Mouse (Mus musculus) forebrain, embryonic 11.5 days (tissue): ENCODE data around the gene Borcs6. TPM values are rescaled to one million over a fixed set of nuclear protein-coding genes. Genes with fewer than 3 reads are reported as not detected.
A peak's percentile ranks its signal among the peaks of the same experiment; 100 is the strongest.

Experiments
- ATAC-seq: fragments of 200-750 bp; cut with Nextera tagmentation; replicated peaks from 2 replicates; pipeline ENCODE4 v1.8.0; 2017; ENCODE audit warnings: moderate TSS enrichment; ENCODE audit not compliant: low FRiP score
- DNase-seq: peaks from one replicate; pipeline ENCODE4 v3.0.0-alpha.2; 2017; ENCODE audit warnings: low spot score
- H3K27ac ChIP-seq: fragments of 300-500 bp; sonication (generic); 2 replicates; pipeline ENCODE4 v1.5.1; 2014; ENCODE audit warnings: low read depth, low read length
- H3K27me3 ChIP-seq: fragments of 300-500 bp; sonication (generic); 2 replicates; pipeline ENCODE4 v1.6.1; 2014; ENCODE audit warnings: mild to moderate bottlenecking, low read length, mixed read lengths; ENCODE audit not compliant: control insufficient read depth, insufficient read depth
- H3K36me3 ChIP-seq: fragments of 300-500 bp; sonication (generic); 2 replicates; pipeline ENCODE4 v1.6.1; 2014; ENCODE audit warnings: mild to moderate bottlenecking, low read length, moderate library complexity, mixed read lengths; ENCODE audit not compliant: control insufficient read depth, insufficient read depth
- H3K4me1 ChIP-seq: fragments of 300-500 bp; sonication (generic); replicated peaks from 2 replicates; pipeline ENCODE4 v1.6.1; 2014; ENCODE audit warnings: low read length, mixed read lengths; ENCODE audit not compliant: control insufficient read depth, insufficient read depth
- H3K4me2 ChIP-seq: fragments of 300-500 bp; sonication (generic); 2 replicates; pipeline ENCODE4 v1.6.1; 2014; ENCODE audit warnings: low read depth, mild to moderate bottlenecking, low read length, moderate library complexity, mixed read lengths; ENCODE audit not compliant: severe bottlenecking
- H3K4me3 ChIP-seq: fragments of 300-500 bp; sonication (generic); 2 replicates; pipeline ENCODE4 v1.5.1; 2014; ENCODE audit warnings: low read depth, low read length
- H3K9ac ChIP-seq: fragments of 300-500 bp; sonication (generic); 2 replicates; pipeline ENCODE4 v1.6.1; 2014; ENCODE audit warnings: low read length
- H3K9me3 ChIP-seq: fragments of 300-500 bp; sonication (generic); 2 replicates; pipeline ENCODE4 v1.6.1; 2016; ENCODE audit warnings: low read length, mixed read lengths; ENCODE audit not compliant: control insufficient read depth
- WGBS: fragments of 180-500 bp; shearing (Covaris S2); extraction: QIAGEN DNeasy Blood & Tissue Kit; methylation state at CpG from one replicate; pipeline ENCODE4 v1.1.7; 2014; 5-methylcytosine and 5-hydroxymethylcytosine counted together
- polyA plus RNA-seq: library from polyadenylated mRNA; unstranded; fragments of >200 nt; fragmentation: Nextera tagmentation; extraction: Ambion mirVana; gene quantifications from 2 replicates; pipeline ENCODE4 v1.2.1, GENCODE M21; 2014

Borcs6 gene
- polyA plus RNA-seq, 1 experiment from 2014 or later, result 7.9 TPM

DNA sequence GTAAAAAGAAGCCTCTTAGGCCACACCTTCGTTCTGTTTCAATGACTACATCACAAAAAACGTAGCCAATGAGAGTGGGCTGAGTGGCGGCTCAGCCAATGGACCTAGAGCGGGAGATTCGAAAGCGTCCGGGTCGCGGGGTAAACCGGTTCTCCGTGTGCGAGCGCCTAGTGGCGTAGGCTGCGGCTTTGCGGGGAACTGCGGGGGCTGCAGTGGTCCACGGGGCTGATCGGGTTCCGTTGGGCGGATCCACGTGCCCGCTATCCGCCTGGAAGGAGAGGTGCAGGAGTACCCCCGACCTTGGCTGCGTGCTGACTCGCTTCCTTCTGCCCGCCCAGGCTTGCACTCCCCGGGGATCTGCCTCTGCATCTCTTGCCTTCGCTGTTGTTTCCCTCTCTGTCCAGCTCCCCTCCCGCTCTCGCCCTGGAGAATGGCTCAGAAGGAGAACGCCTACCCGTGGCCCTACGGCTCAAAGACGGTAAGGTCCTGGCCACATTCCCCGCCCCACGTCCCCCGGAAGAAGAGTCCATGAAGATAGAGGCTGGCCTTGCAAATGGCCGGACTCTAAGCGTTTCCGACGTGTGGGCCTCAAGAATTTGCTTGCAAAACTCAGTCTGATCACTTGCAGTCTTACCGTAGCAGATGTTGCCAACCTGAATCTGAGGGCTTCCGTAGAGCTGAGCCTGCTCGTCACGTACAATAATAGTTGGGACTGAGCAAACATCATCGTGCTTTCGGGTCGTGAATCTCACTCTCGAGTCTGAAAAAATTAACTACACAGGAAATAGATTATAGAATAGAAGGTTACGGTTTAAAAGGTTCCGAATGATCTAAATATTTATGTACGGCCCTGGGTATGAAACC, 13.8 kb upstream of the Borcs6 start, which contains the start of gene Aurkb:
Gene Aurkb, plus strand, starts transcription at position 117 of the 864 bp plus-strand sequence.
- WGBS, result under 1% methylated on average over 50 of the region's 54 CpGs
- Histone ChIP-seq H3K4me3 (peak within 1 kb of the TSS; percentile 85), H3K36me3 (peaks cover 6% of the 10 kb centered on the region; the same call in 1 of the 2 replicates), H3K27ac (peak within 1 kb of the TSS; percentile 92), H3K9me3 (no peaks in the 10 kb centered on the region), H3K4me1 (peaks cover 3% of the 10 kb centered on the region), H3K9ac (peak within 1 kb of the TSS; percentile 93), H3K4me2 (peak within 1 kb of the TSS; percentile 66), H3K27me3 (no peaks in the 10 kb centered on the region)
- ATAC-seq, result peak; percentile 75
- peak; percentile 93 for DNase-seq

DNA sequence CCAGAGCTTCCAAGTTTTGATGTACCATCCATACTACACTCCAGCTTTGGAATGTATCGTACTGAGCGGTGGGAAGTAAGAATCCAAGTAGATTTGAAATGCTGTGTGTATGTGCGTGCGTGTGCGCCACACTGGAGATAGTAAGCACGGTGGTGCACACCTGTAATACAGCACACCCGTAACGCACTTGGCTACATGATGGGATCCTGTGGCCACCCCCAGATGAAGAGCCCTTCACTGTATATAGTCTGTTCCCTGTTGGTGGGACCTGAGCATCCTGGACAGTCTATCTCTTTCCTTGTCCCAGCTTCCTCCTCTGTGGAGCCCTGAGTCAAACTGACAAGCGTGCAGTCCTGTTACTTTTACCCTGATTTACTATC, 13.1 kb upstream of the Borcs6 start:
- DNase-seq, result no peak
- Histone ChIP-seq H3K4me3 (peak overlapping the region; percentile 85), H3K36me3 (peaks cover 6% of the 10 kb centered on the region; the same call in 1 of the 2 replicates), H3K9me3 (no peaks in the 10 kb centered on the region), H3K4me1 (peaks cover 3% of the 10 kb centered on the region), H3K27ac (no peak overlapping the region), H3K27me3 (no peaks in the 10 kb centered on the region), H3K9ac (peak overlapping the region; percentile 93), H3K4me2 (peak overlapping the region; percentile 66)
- WGBS, result 20% methylated on average over 9 of the region's 9 CpGs
- no peak for ATAC-seq

DNA sequence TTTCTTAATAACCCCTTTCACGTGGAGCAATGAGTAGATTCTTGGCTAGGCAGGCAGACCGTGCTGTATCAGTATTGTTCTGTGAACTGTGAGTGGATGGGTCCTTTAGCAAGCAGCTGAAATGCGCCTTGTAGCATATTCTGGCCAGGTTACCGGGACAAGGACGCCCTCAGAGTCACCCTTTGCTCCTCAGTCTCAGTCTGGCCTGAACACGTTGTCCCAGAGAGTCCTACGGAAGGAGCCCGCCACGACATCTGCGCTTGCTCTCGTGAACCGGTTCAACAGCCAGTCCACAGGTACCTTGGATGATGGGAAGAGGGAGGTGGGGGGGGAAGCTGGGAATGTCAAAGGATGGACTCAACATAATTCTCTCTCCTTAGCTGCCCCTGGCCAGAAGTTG, 11.9 kb upstream of the Borcs6 start:
- H3K4me3 ChIP-seq, result peak overlapping the region; percentile 85; the same call in 1 of the 2 replicates
- H3K27ac ChIP-seq, result no peak overlapping the region
- H3K4me2 ChIP-seq, result peak overlapping the region; percentile 24; the same call in 1 of the 2 replicates
- peaks cover 6% of the 10 kb centered on the region; the same call in 1 of the 2 replicates for H3K36me3 ChIP-seq
- WGBS, result 93% methylated on average over 12 of the region's 12 CpGs
- H3K9ac ChIP-seq, result 0 out of 2 replicates have a peak overlapping the region, but pooled peaks have one; percentile 0
- no peaks in the 10 kb centered on the region for H3K9me3 ChIP-seq
- no peak for ATAC-seq
- no peaks in the 10 kb centered on the region for H3K27me3 ChIP-seq
- H3K4me1 ChIP-seq, result peaks cover 3% of the 10 kb centered on the region
- DNase-seq, result no peak

DNA sequence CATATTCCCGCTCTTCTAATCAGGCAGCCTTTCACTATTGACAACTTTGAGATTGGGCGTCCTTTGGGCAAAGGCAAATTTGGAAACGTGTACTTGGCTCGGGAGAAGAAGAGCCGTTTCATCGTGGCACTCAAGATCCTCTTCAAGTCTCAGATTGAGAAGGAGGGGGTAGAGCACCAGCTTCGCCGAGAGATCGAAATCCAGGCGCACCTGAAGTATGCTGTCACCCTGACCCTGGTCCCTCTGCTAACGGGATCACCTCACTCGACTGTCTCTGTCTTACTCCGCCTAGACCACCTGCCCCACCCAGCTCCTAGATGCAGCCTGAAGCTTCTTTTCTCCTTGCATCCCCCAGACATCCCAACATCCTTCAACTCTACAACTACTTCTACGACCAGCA, 11.4 kb upstream of the Borcs6 start:
- 94% methylated on average over 14 of the region's 14 CpGs for WGBS
- no peak overlapping the region for H3K4me2 ChIP-seq
- no peak overlapping the region for H3K4me3 ChIP-seq
- peaks cover 6% of the 10 kb centered on the region; the same call in 1 of the 2 replicates for H3K36me3 ChIP-seq
- H3K27ac ChIP-seq, result no peak overlapping the region
- H3K9me3 ChIP-seq, result no peaks in the 10 kb centered on the region
- ATAC-seq (no peak), DNase-seq (no peak)
- no peaks in the 10 kb centered on the region for H3K27me3 ChIP-seq
- peaks cover 3% of the 10 kb centered on the region for H3K4me1 ChIP-seq
- no peak overlapping the region for H3K9ac ChIP-seq

DNA sequence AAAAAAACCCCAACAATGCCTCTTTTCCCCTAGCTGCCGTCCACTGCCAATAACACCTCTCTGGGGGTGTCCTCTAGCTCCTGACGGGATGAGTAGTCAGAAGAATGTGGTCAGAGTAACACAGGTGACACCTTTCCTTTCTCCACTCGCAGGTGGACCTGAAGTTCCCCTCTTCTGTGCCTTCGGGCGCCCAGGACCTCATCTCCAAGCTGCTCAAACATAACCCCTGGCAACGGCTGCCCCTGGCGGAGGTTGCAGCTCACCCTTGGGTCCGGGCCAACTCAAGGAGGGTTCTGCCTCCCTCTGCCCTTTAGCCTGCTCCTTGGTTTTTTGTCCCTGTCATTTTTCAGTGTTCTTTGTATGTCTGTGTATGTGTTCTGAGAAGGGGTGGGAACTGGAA, 8.8 kb upstream of the Borcs6 start:
- no peak overlapping the region for H3K27ac ChIP-seq
- H3K27me3 ChIP-seq, result no peaks in the 10 kb centered on the region
- no peak overlapping the region for H3K4me2 ChIP-seq
- peaks cover 6% of the 10 kb centered on the region; the same call in 1 of the 2 replicates for H3K36me3 ChIP-seq
- DNase-seq, result no peak
- no peak for ATAC-seq
- no peaks in the 10 kb centered on the region for H3K9me3 ChIP-seq
- no peak overlapping the region for H3K9ac ChIP-seq
- 83% methylated on average over 8 of the region's 8 CpGs for WGBS
- no peak overlapping the region for H3K4me3 ChIP-seq
- H3K4me1 ChIP-seq, result peaks cover 3% of the 10 kb centered on the region

DNA sequence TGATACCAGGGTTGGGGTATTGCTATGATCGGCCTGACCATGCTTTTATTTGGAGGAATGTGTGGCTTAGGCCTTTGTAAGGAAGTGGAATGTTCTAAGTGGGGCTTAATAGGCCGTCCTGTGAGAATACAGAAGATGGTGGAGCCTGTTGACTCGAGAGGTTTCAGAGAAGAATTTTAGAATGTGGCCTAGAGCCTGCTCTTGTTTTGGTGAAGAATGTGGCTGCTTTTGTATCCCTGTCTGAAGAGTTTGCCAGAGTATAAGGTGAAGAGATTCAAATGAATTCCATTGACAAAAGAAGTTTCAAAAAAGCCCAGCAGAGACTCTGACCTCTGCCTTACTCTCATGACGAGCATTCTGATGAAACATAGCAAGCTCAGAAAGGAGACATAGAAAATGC, 7.7 kb upstream of the Borcs6 start:
- DNase-seq, result no peak
- H3K27me3 ChIP-seq, result no peaks in the 10 kb centered on the region
- H3K4me3 ChIP-seq, result no peak overlapping the region
- no peak for ATAC-seq
- H3K9ac ChIP-seq, result no peak overlapping the region
- H3K9me3 ChIP-seq, result no peaks in the 10 kb centered on the region
- 70% methylated on average over 4 of the region's 4 CpGs for WGBS
- no peak overlapping the region for H3K27ac ChIP-seq
- peaks cover 6% of the 10 kb centered on the region; the same call in 1 of the 2 replicates for H3K36me3 ChIP-seq
- peaks cover 2% of the 10 kb centered on the region for H3K4me1 ChIP-seq
- H3K4me2 ChIP-seq, result no peak overlapping the region

DNA sequence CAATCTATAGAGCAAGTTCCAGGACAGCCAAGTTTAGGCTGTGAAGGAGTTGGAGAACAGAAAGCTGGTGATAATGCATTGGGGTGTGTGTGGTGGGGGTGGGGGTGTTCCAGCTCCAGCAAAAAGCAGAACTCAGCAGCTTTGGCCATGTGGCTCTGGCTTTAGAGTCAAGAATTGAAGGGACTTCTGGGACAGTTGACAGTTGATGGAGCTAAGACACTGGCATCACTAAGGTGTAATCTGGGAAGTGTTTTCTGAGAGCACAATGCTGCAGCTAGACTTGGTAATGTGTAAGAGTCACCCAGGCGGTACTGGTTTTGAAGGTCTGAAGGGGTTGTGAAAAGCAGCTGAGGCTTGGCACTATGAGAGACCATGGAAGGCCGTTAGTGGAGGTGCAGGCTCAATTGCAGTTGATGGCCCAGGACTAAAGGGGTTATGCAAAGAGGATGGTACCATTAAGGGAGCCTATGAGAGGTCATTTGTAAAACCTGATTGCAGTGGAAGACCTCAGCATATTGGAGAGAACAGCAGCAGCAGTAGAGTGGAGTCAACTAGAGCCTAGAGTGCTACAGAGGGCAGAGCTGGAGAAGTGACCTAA, 6.6 kb upstream of the Borcs6 start:
- no peak for ATAC-seq
- Histone ChIP-seq H3K9me3 (no peaks in the 10 kb centered on the region), H3K4me3 (no peak overlapping the region), H3K27ac (no peak overlapping the region), H3K9ac (no peak overlapping the region), H3K27me3 (no peaks in the 10 kb centered on the region), H3K4me2 (no peak overlapping the region), H3K36me3 (peaks cover 6% of the 10 kb centered on the region; the same call in 1 of the 2 replicates), H3K4me1 (no peaks in the 10 kb centered on the region; the same call in 1 of the 2 replicates)
- WGBS, result 93% methylated on average over 2 of the region's 2 CpGs
- no peak for DNase-seq

DNA sequence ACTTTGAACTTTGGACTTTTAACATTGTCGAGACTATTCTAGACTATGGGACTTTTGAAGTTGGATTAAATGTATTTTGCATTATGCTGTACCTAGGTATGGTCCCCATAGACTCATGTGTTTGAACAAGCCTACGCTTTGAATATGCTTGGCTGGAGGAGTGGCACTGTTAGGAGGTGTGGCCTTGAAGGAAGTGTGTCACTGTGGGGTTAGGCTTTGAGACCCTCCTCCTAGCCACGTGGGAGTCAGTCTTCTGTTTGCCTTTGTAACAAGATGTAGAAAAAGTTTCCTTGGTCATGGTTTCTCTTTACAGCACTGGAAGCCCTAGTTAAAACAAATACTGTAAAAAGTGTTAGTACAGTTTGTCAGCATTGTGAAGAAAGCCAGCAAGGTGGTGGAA, 5.7 kb upstream of the Borcs6 start:
- no peak overlapping the region for H3K4me2 ChIP-seq
- no peak overlapping the region for H3K9ac ChIP-seq
- H3K4me3 ChIP-seq, result no peak overlapping the region
- no peaks in the 10 kb centered on the region for H3K27me3 ChIP-seq
- no peaks in the 10 kb centered on the region; the same call in 1 of the 2 replicates for H3K4me1 ChIP-seq
- ATAC-seq (no peak), DNase-seq (no peak)
- WGBS, result 81% methylated on average over 3 of the region's 3 CpGs
- H3K27ac ChIP-seq, result no peak overlapping the region
- H3K36me3 ChIP-seq, result peaks cover 6% of the 10 kb centered on the region; the same call in 1 of the 2 replicates
- no peaks in the 10 kb centered on the region for H3K9me3 ChIP-seq
